Mouse (Mus musculus): ENCODE data around the gene Wdr47.

GRCm38 (mm10) chr3:108689979-108690378 lies 98.9 kb downstream of the Wdr47 start:
- TF ChIP-seq CTCF (IDR thresholded peaks at IDR 0.05; ENCODE audit: extremely low read depth, insufficient read depth, insufficient read length, insufficient replicate concordance) (no peak), POLR2A (IDR thresholded peaks at IDR 0.05; ENCODE audit: low read depth, low read length) (no peak)
